Comparison of ENCODE assay signal across 17 mouse cellular contexts in genomic region chr9:122863731-122864130, GRCm38 (mm10). TPM values are rescaled to one million over a fixed set of nuclear protein-coding genes. Genes with fewer than 3 reads are reported as not detected.
DNase-seq lines count a peak whose midpoint lies in the region; ATAC-seq and TF ChIP-seq lines count a peak whose summit lies in the region.
"Had no signal": no experiment of that assay in that cellular context is flagged by ENCODE, and none has a peak within 500 bp of the region (broad histone marks: within the 10 kb centered on the region; RNA-seq: fewer than 3 reads in every experiment).

No protein-coding gene starts in this region.

- no peak for ATAC-seq in heart, embryonic 11.5 days (replicated peaks; ENCODE audit: insufficient number of reproducible peaks, low FRiP score, low TSS enrichment)
- ATAC-seq in intestine, postnatal 0 days, result no peak
- no peak for ATAC-seq in intestine, embryonic 15.5 days
- ATAC-seq in stomach, embryonic 14.5 days (ENCODE audit: insufficient number of reproducible peaks, insufficient read depth, low FRiP score, low read depth), result no peak
- ATAC-seq in stomach, postnatal 0 days (ENCODE audit: low FRiP score, low TSS enrichment), result no peak
- no peak for ATAC-seq in stomach, embryonic 16.5 days (ENCODE audit: insufficient read depth, low FRiP score)
- no peak for ATAC-seq in megakaryocyte progenitor cell, adult 5-6 weeks (replicated peaks; ENCODE audit: poor library complexity)

- H3K27ac ChIP-seq in heart, embryonic 11.5 days (ENCODE audit: low read depth, low read length), result no peak overlapping the region
- no peak overlapping the region for H3K27ac ChIP-seq in intestine, postnatal 0 days (ENCODE audit: low read depth, low read length)
- no peak overlapping the region for H3K27ac ChIP-seq in intestine, embryonic 15.5 days
- no peak overlapping the region for H3K27ac ChIP-seq in stomach, embryonic 14.5 days (ENCODE audit: low read length)
- no peak overlapping the region for H3K27ac ChIP-seq in stomach, postnatal 0 days (replicated peaks)
- H3K27ac ChIP-seq in stomach, embryonic 16.5 days (ENCODE audit: low read length), result no peak overlapping the region
- H3K27ac ChIP-seq: layer of hippocampus, adult 2 months had no signal

- no peaks in the 10 kb centered on the region for H3K27me3 ChIP-seq in heart, embryonic 11.5 days (ENCODE audit: control insufficient read depth, insufficient read depth, low read length)
- H3K27me3 ChIP-seq in intestine, postnatal 0 days (replicated peaks; ENCODE audit: control insufficient read depth, insufficient read depth, low read length), result no peaks in the 10 kb centered on the region
- no peaks in the 10 kb centered on the region for H3K27me3 ChIP-seq in intestine, embryonic 15.5 days (replicated peaks)
- no peaks in the 10 kb centered on the region for H3K27me3 ChIP-seq in stomach, embryonic 14.5 days (ENCODE audit: control insufficient read depth, insufficient read depth, low read length)
- no peaks in the 10 kb centered on the region for H3K27me3 ChIP-seq in stomach, postnatal 0 days (ENCODE audit: control insufficient read depth, insufficient read depth, low read length)
- H3K27me3 ChIP-seq in stomach, embryonic 16.5 days (ENCODE audit: control insufficient read depth, insufficient read depth, low read length), result no peaks in the 10 kb centered on the region

- 0 out of 2 replicates have a peak overlapping the region, but pooled peaks have one; percentile 16 for H3K4me2 ChIP-seq in heart, embryonic 11.5 days
- peak overlapping the region; percentile 70; the same call in 1 of the 2 replicates for H3K4me2 ChIP-seq in intestine, postnatal 0 days (replicated peaks; ENCODE audit: low read depth)
- no peak overlapping the region for H3K4me2 ChIP-seq in intestine, embryonic 15.5 days (replicated peaks)
- 0 out of 2 replicates have a peak overlapping the region, but pooled peaks have one; percentile 86 for H3K4me2 ChIP-seq in stomach, embryonic 14.5 days (replicated peaks; ENCODE audit: low read depth, low read length)
- no peak overlapping the region for H3K4me2 ChIP-seq in stomach, postnatal 0 days (replicated peaks; ENCODE audit: low read depth)
- H3K4me2 ChIP-seq in stomach, embryonic 16.5 days (ENCODE audit: low read depth, low read length), result 0 out of 2 replicates have a peak overlapping the region, but pooled peaks have one; percentile 5

- H3K4me3 ChIP-seq in heart, embryonic 11.5 days (ENCODE audit: low read depth, low read length), result no peak overlapping the region
- no peak overlapping the region for H3K4me3 ChIP-seq in intestine, postnatal 0 days (ENCODE audit: low read depth, low read length)
- no peak overlapping the region for H3K4me3 ChIP-seq in intestine, embryonic 15.5 days (replicated peaks)
- no peak overlapping the region for H3K4me3 ChIP-seq in stomach, embryonic 14.5 days (ENCODE audit: low read depth, low read length)
- no peak overlapping the region for H3K4me3 ChIP-seq in stomach, postnatal 0 days (ENCODE audit: low read depth, low read length)
- H3K4me3 ChIP-seq in stomach, embryonic 16.5 days (replicated peaks; ENCODE audit: low read length), result no peak overlapping the region

- TF ChIP-seq CTCF in intestine, postnatal 0 days (IDR thresholded peaks at IDR 0.05; ENCODE audit: low read depth), result no peak
- no peak for TF ChIP-seq CTCF in stomach, postnatal 0 days (IDR thresholded peaks at IDR 0.05; ENCODE audit: low read depth)

- H3K9me3 ChIP-seq in heart, embryonic 11.5 days (replicated peaks; ENCODE audit: control insufficient read depth, low read length), result peaks cover 8% of the 10 kb centered on the region
- peaks cover 24% of the 10 kb centered on the region for H3K9me3 ChIP-seq in intestine, postnatal 0 days (ENCODE audit: control insufficient read depth)
- H3K9me3 ChIP-seq in intestine, embryonic 15.5 days, result peaks cover 17% of the 10 kb centered on the region; the same call in 1 of the 2 replicates
- H3K9me3 ChIP-seq in stomach, embryonic 14.5 days (ENCODE audit: control insufficient read depth, low read depth, low read length), result peaks cover 25% of the 10 kb centered on the region
- peaks cover 16% of the 10 kb centered on the region; the same call in 1 of the 2 replicates for H3K9me3 ChIP-seq in stomach, postnatal 0 days (ENCODE audit: control insufficient read depth, low read length)
- H3K9me3 ChIP-seq in stomach, embryonic 16.5 days (replicated peaks; ENCODE audit: control insufficient read depth, low read length), result peaks cover 40% of the 10 kb centered on the region

- DNase-seq in heart, postnatal 10 days, result no peak
- no peak for DNase-seq in stomach, postnatal 0 days (ENCODE audit: low spot score)
- DNase-seq: B cell, adult 2 months; cerebellum, adult 2 months; kidney, adult 9 months had no signal

- peaks cover 16% of the 10 kb centered on the region for H3K4me1 ChIP-seq in heart, embryonic 11.5 days (ENCODE audit: control insufficient read depth, insufficient read depth, low read length)
- 0 out of 2 replicates have a peak, but pooled peaks cover 2% of the 10 kb centered on the region for H3K4me1 ChIP-seq in intestine, postnatal 0 days (replicated peaks; ENCODE audit: control insufficient read depth, insufficient read depth, low read length)
- peaks cover 8% of the 10 kb centered on the region for H3K4me1 ChIP-seq in intestine, embryonic 15.5 days (replicated peaks)
- H3K4me1 ChIP-seq in stomach, embryonic 14.5 days (ENCODE audit: control insufficient read depth, insufficient read depth, low read length), result peaks cover 15% of the 10 kb centered on the region; the same call in 1 of the 2 replicates
- H3K4me1 ChIP-seq in stomach, postnatal 0 days (replicated peaks; ENCODE audit: control insufficient read depth, insufficient read depth), result no peaks in the 10 kb centered on the region; the same call in 1 of the 2 replicates
- H3K4me1 ChIP-seq in stomach, embryonic 16.5 days (ENCODE audit: control insufficient read depth, insufficient read depth, low read length), result peaks cover 13% of the 10 kb centered on the region

- WGBS in heart, embryonic 11.5 days (ENCODE audit: insufficient replicate concordance), result 26% methylated on average over 2 of the region's 2 CpGs
- 46% methylated on average over 2 of the region's 2 CpGs for WGBS in intestine, postnatal 0 days
- WGBS in intestine, embryonic 15.5 days, result 53% methylated on average over 2 of the region's 2 CpGs
- WGBS in stomach, embryonic 14.5 days, result 75% methylated on average over 2 of the region's 2 CpGs
- WGBS in stomach, postnatal 0 days, result 55% methylated on average over 2 of the region's 2 CpGs
- 58% methylated on average over 2 of the region's 2 CpGs for WGBS in stomach, embryonic 16.5 days

- H3K9ac ChIP-seq in heart, embryonic 11.5 days (ENCODE audit: low read depth, low read length), result no peak overlapping the region
- H3K9ac ChIP-seq in intestine, postnatal 0 days (ENCODE audit: low read depth, low read length), result no peak overlapping the region
- H3K9ac ChIP-seq in intestine, embryonic 15.5 days, result no peak overlapping the region
- H3K9ac ChIP-seq in stomach, embryonic 14.5 days (replicated peaks; ENCODE audit: low read depth, low read length), result no peak overlapping the region
- no peak overlapping the region for H3K9ac ChIP-seq in stomach, postnatal 0 days (ENCODE audit: low read length)
- no peak overlapping the region for H3K9ac ChIP-seq in stomach, embryonic 16.5 days (ENCODE audit: low read length)

- TF ChIP-seq EP300 in stomach, postnatal 0 days (optimal IDR thresholded peaks at IDR 0.05), result no peak

- peaks cover 37% of the 10 kb centered on the region for H3K36me3 ChIP-seq in heart, embryonic 11.5 days (ENCODE audit: control insufficient read depth, insufficient read depth, low read length)
- peaks cover 34% of the 10 kb centered on the region for H3K36me3 ChIP-seq in intestine, postnatal 0 days (ENCODE audit: control insufficient read depth, insufficient read depth)
- H3K36me3 ChIP-seq in intestine, embryonic 15.5 days, result peaks cover 35% of the 10 kb centered on the region
- H3K36me3 ChIP-seq in stomach, embryonic 14.5 days (ENCODE audit: control insufficient read depth, insufficient read depth, low read length), result peaks cover 40% of the 10 kb centered on the region
- peaks cover 26% of the 10 kb centered on the region for H3K36me3 ChIP-seq in stomach, postnatal 0 days (ENCODE audit: control insufficient read depth, insufficient read depth, low read length)
- peaks cover 37% of the 10 kb centered on the region for H3K36me3 ChIP-seq in stomach, embryonic 16.5 days (ENCODE audit: control insufficient read depth, insufficient read depth, low read length)

- intact Hi-C loops in heart, postnatal 10 days (cut with DNase I), result no loop called here

RNA-seq across cellular contexts. Expression of gene Zfp445, which starts 2.1 kb away (rescaled TPM):
- polyA plus RNA-seq in heart, embryonic 11.5 days (2014; fragmentation: Nextera tagmentation; extraction: Ambion mirVana), result 34.4 and 42.1 TPM in 2 replicates
- total RNA-seq in heart, postnatal 10 days (2021), result 100 to 1,000 TPM in 1 of 2 experiments, 10 to 100 TPM in 1; 94.5 to 117 TPM
- 12.0 and 15.3 TPM in 2 replicates for polyA plus RNA-seq in intestine, postnatal 0 days (2015; fragmentation: Nextera tagmentation; extraction: Ambion mirVana)
- polyA plus RNA-seq in intestine, embryonic 15.5 days (2015; fragmentation: Nextera tagmentation; extraction: Ambion mirVana), result 46.6 and 48.3 TPM in 2 replicates
- polyA plus RNA-seq in stomach, embryonic 14.5 days (2014; fragmentation: Nextera tagmentation; extraction: Ambion mirVana), result 68.3 and 69.6 TPM in 2 replicates
- 17.0 and 19.2 TPM in 2 replicates for polyA plus RNA-seq in stomach, postnatal 0 days (2015; fragmentation: Nextera tagmentation; extraction: Ambion mirVana)
- polyA plus RNA-seq in stomach, embryonic 16.5 days (2015; fragmentation: Nextera tagmentation; extraction: Ambion mirVana), result 70.9 and 79.6 TPM in 2 replicates
- 27.2 and 35.6 TPM in 2 replicates for total RNA-seq in megakaryocyte progenitor cell, adult 5-6 weeks (2015)
- total RNA-seq in megakaryocyte progenitor cell, adult 5-6 weeks (2017), result 56.0 and 80.6 TPM in 2 replicates

RNA-seq across cellular contexts. Expression of gene Gm35549, which starts 19.9 kb away (rescaled TPM):
- 0.47 and 0.51 TPM in 2 replicates for polyA plus RNA-seq in heart, embryonic 11.5 days (2014; fragmentation: Nextera tagmentation; extraction: Ambion mirVana)
- not detected for total RNA-seq in heart, postnatal 10 days (2021)
- polyA plus RNA-seq in intestine, postnatal 0 days (2015; fragmentation: Nextera tagmentation; extraction: Ambion mirVana), result not detected in 2 replicates
- 0.29 TPM in 1 of 2 replicates, not detected in the other for polyA plus RNA-seq in intestine, embryonic 15.5 days (2015; fragmentation: Nextera tagmentation; extraction: Ambion mirVana)
- 0.72 TPM in 1 of 2 replicates, not detected in the other for polyA plus RNA-seq in stomach, embryonic 14.5 days (2014; fragmentation: Nextera tagmentation; extraction: Ambion mirVana)
- 0.32 TPM in 1 of 2 replicates, not detected in the other for polyA plus RNA-seq in stomach, postnatal 0 days (2015; fragmentation: Nextera tagmentation; extraction: Ambion mirVana)
- polyA plus RNA-seq in stomach, embryonic 16.5 days (2015; fragmentation: Nextera tagmentation; extraction: Ambion mirVana), result 0.77 TPM in 1 of 2 replicates, not detected in the other
- total RNA-seq in megakaryocyte progenitor cell, adult 5-6 weeks (2015), result not detected in 2 replicates
- total RNA-seq in megakaryocyte progenitor cell, adult 5-6 weeks (2017), result not detected in 2 replicates
- total RNA-seq: G1E; layer of hippocampus, adult 2 months; left cerebral cortex, postnatal 36 days; monocyte, adult 5-6 weeks had no signal
- polyA plus RNA-seq: cerebellum, adult 2 months; frontal cortex, adult 2 months; G1E; gonadal fat pad, adult 2 months had no signal

RNA-seq across cellular contexts. Expression of gene Zkscan7, which starts 21.8 kb away (rescaled TPM):
- 1.3 and 1.7 TPM in 2 replicates for polyA plus RNA-seq in heart, embryonic 11.5 days (2014; fragmentation: Nextera tagmentation; extraction: Ambion mirVana)
- total RNA-seq in heart, postnatal 10 days (2021), result 1 to 10 TPM; 4.6 to 6.4 TPM
- 2.2 and 2.5 TPM in 2 replicates for polyA plus RNA-seq in intestine, postnatal 0 days (2015; fragmentation: Nextera tagmentation; extraction: Ambion mirVana)
- polyA plus RNA-seq in intestine, embryonic 15.5 days (2015; fragmentation: Nextera tagmentation; extraction: Ambion mirVana), result 2.8 and 3.4 TPM in 2 replicates
- 2.7 and 3.7 TPM in 2 replicates for polyA plus RNA-seq in stomach, embryonic 14.5 days (2014; fragmentation: Nextera tagmentation; extraction: Ambion mirVana)
- 2.0 and 2.6 TPM in 2 replicates for polyA plus RNA-seq in stomach, postnatal 0 days (2015; fragmentation: Nextera tagmentation; extraction: Ambion mirVana)
- polyA plus RNA-seq in stomach, embryonic 16.5 days (2015; fragmentation: Nextera tagmentation; extraction: Ambion mirVana), result 4.8 and 4.9 TPM in 2 replicates
- 1.4 TPM in 2 replicates for total RNA-seq in megakaryocyte progenitor cell, adult 5-6 weeks (2015)
- 1.6 and 2.2 TPM in 2 replicates for total RNA-seq in megakaryocyte progenitor cell, adult 5-6 weeks (2017)
- polyA plus RNA-seq: G1E had no signal

RNA-seq across cellular contexts. Expression of gene Tcaim, which starts 58.4 kb away (rescaled TPM):
- polyA plus RNA-seq in heart, embryonic 11.5 days (2014; fragmentation: Nextera tagmentation; extraction: Ambion mirVana), result 4.4 and 5.0 TPM in 2 replicates
- 10 to 100 TPM; 20.1 to 22.0 TPM for total RNA-seq in heart, postnatal 10 days (2021)
- 3.2 TPM in 2 replicates for polyA plus RNA-seq in intestine, postnatal 0 days (2015; fragmentation: Nextera tagmentation; extraction: Ambion mirVana)
- polyA plus RNA-seq in intestine, embryonic 15.5 days (2015; fragmentation: Nextera tagmentation; extraction: Ambion mirVana), result 5.1 and 5.7 TPM in 2 replicates
- 7.2 and 7.8 TPM in 2 replicates for polyA plus RNA-seq in stomach, embryonic 14.5 days (2014; fragmentation: Nextera tagmentation; extraction: Ambion mirVana)
- 2.8 and 3.1 TPM in 2 replicates for polyA plus RNA-seq in stomach, postnatal 0 days (2015; fragmentation: Nextera tagmentation; extraction: Ambion mirVana)
- polyA plus RNA-seq in stomach, embryonic 16.5 days (2015; fragmentation: Nextera tagmentation; extraction: Ambion mirVana), result 6.0 and 7.0 TPM in 2 replicates
- total RNA-seq in megakaryocyte progenitor cell, adult 5-6 weeks (2015), result 4.0 and 4.9 TPM in 2 replicates
- total RNA-seq in megakaryocyte progenitor cell, adult 5-6 weeks (2017), result 6.8 and 8.3 TPM in 2 replicates

RNA-seq across cellular contexts. Expression of gene Zfp105, which starts 59.1 kb away (rescaled TPM):
- polyA plus RNA-seq in heart, embryonic 11.5 days (2014; fragmentation: Nextera tagmentation; extraction: Ambion mirVana), result 15.5 and 15.6 TPM in 2 replicates
- total RNA-seq in heart, postnatal 10 days (2021), result 1 to 10 TPM; 5.6 to 6.9 TPM
- polyA plus RNA-seq in intestine, postnatal 0 days (2015; fragmentation: Nextera tagmentation; extraction: Ambion mirVana), result 3.5 and 4.8 TPM in 2 replicates
- 12.2 and 13.7 TPM in 2 replicates for polyA plus RNA-seq in intestine, embryonic 15.5 days (2015; fragmentation: Nextera tagmentation; extraction: Ambion mirVana)
- polyA plus RNA-seq in stomach, embryonic 14.5 days (2014; fragmentation: Nextera tagmentation; extraction: Ambion mirVana), result 17.8 and 21.1 TPM in 2 replicates
- polyA plus RNA-seq in stomach, postnatal 0 days (2015; fragmentation: Nextera tagmentation; extraction: Ambion mirVana), result 5.2 and 5.4 TPM in 2 replicates
- polyA plus RNA-seq in stomach, embryonic 16.5 days (2015; fragmentation: Nextera tagmentation; extraction: Ambion mirVana), result 12.0 and 12.6 TPM in 2 replicates
- 1.6 and 1.8 TPM in 2 replicates for total RNA-seq in megakaryocyte progenitor cell, adult 5-6 weeks (2015)
- total RNA-seq in megakaryocyte progenitor cell, adult 5-6 weeks (2017), result 1.5 and 2.2 TPM in 2 replicates

Comparison
In these comparisons a context has a peak if more than half of its experiments do, and no peak if none do; other contexts are left out.
1. H3K4me2 ChIP-seq: peak in heart, embryonic 11.5 days (single experiment), intestine, postnatal 0 days (single experiment), stomach, embryonic 14.5 days (single experiment) and stomach, embryonic 16.5 days (single experiment); none in intestine, embryonic 15.5 days (single experiment) and stomach, postnatal 0 days (single experiment).